Mouse (Mus musculus): ENCODE results near the gene Ethe1. TPM values are rescaled to one million over a fixed set of nuclear protein-coding genes. Genes with fewer than 3 reads are reported as not detected.

Gene Ethe1
- total RNA-seq (2021), result 1 to 10 TPM; 7.7 to 8.7 TPM
- long read RNA-seq, partial matches to known transcripts, result 24 of 26 reads
- long read RNA-seq, other reads (novel, unspliced or antisense), result 2 of 26 reads

- peak; percentile 81 to 88 for DNase-seq (ENCODE audit: low spot score in 2 of 2)
Measured at GRCm38 (mm10) chr7:24587330-24588105, at the start of gene Ethe1, which contains the start of gene Zfp575. Gene Ethe1 (plus strand): TSS chr7:24587543. Gene Zfp575 (minus strand): TSS chr7:24587641.

GRCm38 (mm10) chr7:24537591-24537990, 49.8 kb upstream of the Ethe1 start:
- DNase-seq (ENCODE audit: low spot score in 2 of 2), result no peak

GRCm38 (mm10) chr7:24538154-24538553, 49.2 kb upstream of the Ethe1 start:
- DNase-seq (ENCODE audit: low spot score in 2 of 2), result peak; percentile 31 to 55

GRCm38 (mm10) chr7:24538701-24539100, 48.6 kb upstream of the Ethe1 start:
- no peak for DNase-seq (ENCODE audit: low spot score in 2 of 2)

GRCm38 (mm10) chr7:24539686-24540085, 47.7 kb upstream of the Ethe1 start:
- DNase-seq (ENCODE audit: low spot score in 2 of 2), result no peak

- no peak for DNase-seq (ENCODE audit: low spot score in 2 of 2)
Measured at GRCm38 (mm10) chr7:24544506-24544905, 42.8 kb upstream of the Ethe1 start.

GRCm38 (mm10) chr7:24546068-24546614, 41.2 kb upstream of the Ethe1 start, which contains the start of the genes Pinlyp and Xrcc1:
Gene Pinlyp (minus strand): TSS chr7:24546118.
Gene Xrcc1 (plus strand): TSS chr7:24546289.
- DNase-seq (ENCODE audit: low spot score in 2 of 2), result no peak

- peak; percentile 98 to 99 for DNase-seq (ENCODE audit: low spot score in 2 of 2)
Measured at GRCm38 (mm10) chr7:24546634-24547389, 40.5 kb upstream of the Ethe1 start.

- no peak for DNase-seq (ENCODE audit: low spot score in 2 of 2)
Measured at GRCm38 (mm10) chr7:24547534-24548036, 39.8 kb upstream of the Ethe1 start.

GRCm38 (mm10) chr7:24551985-24552759, 35.2 kb upstream of the Ethe1 start:
- no peak for DNase-seq (ENCODE audit: low spot score in 2 of 2)

GRCm38 (mm10) chr7:24555786-24556185, 31.6 kb upstream of the Ethe1 start:
- no peak for DNase-seq (ENCODE audit: low spot score in 2 of 2)

GRCm38 (mm10) chr7:24561450-24561849, 25.9 kb upstream of the Ethe1 start:
- DNase-seq (ENCODE audit: low spot score in 2 of 2), result no peak

GRCm38 (mm10) chr7:24563191-24563836, 24.0 kb upstream of the Ethe1 start:
- DNase-seq (ENCODE audit: low spot score in 2 of 2), result no peak

GRCm38 (mm10) chr7:24563837-24564206, 23.5 kb upstream of the Ethe1 start:
- no peak for DNase-seq (ENCODE audit: low spot score in 2 of 2)

- DNase-seq (ENCODE audit: low spot score in 2 of 2), result peak; percentile 72 to 73
Measured at GRCm38 (mm10) chr7:24564607-24565265, 22.6 kb upstream of the Ethe1 start.

- DNase-seq (ENCODE audit: low spot score in 2 of 2), result no peak
Measured at GRCm38 (mm10) chr7:24565627-24566026, 21.7 kb upstream of the Ethe1 start.

- no peak for DNase-seq (ENCODE audit: low spot score in 2 of 2)
Measured at GRCm38 (mm10) chr7:24566206-24566605, 21.1 kb upstream of the Ethe1 start.

GRCm38 (mm10) chr7:24568512-24568911, 18.8 kb upstream of the Ethe1 start:
- DNase-seq (ENCODE audit: low spot score in 2 of 2), result no peak

GRCm38 (mm10) chr7:24571071-24571470, 16.3 kb upstream of the Ethe1 start:
- no peak for DNase-seq (ENCODE audit: low spot score in 2 of 2)

- no peak for DNase-seq (ENCODE audit: low spot score in 2 of 2)
Measured at GRCm38 (mm10) chr7:24572455-24572854, 14.9 kb upstream of the Ethe1 start.

All from layer of hippocampus, postnatal 10 days (tissue).